Mouse (Mus musculus) G1E (cell line): ENCODE measurements around the gene Ppp1r15b.

Source experiments
- CTCF ChIP-seq: IDR thresholded peaks from 2 replicates; pipeline ENCODE4 v1.5.1; 2012; ENCODE audit warnings: low read depth, low read length, inconsistent platforms, mixed read lengths
- GATA1 ChIP-seq: IDR thresholded peaks from 2 replicates; pipeline ENCODE4 v1.6.1; 2012; ENCODE audit warnings: borderline replicate concordance, low read length, inconsistent platforms, mixed read lengths
- GATA2 ChIP-seq: IDR thresholded peaks from 2 replicates; pipeline ENCODE4 v1.6.1; 2012; ENCODE audit warnings: low read depth, low read length, inconsistent platforms, borderline replicate concordance
- POLR2AphosphoS5 ChIP-seq: IDR thresholded peaks from 2 replicates; pipeline ENCODE4 v1.6.1; 2012; ENCODE audit warnings: low read depth, low read length, inconsistent platforms; ENCODE audit not compliant: insufficient replicate concordance
- TAL1 ChIP-seq: conservative IDR thresholded peaks from 2 replicates; pipeline ENCODE4 v1.6.1; 2012; ENCODE audit warnings: low read depth, low read length, inconsistent platforms, mixed read lengths

- TF ChIP-seq GATA1 (no peak), GATA2 (no peak), CTCF (no peak), TAL1 (no peak), POLR2AphosphoS5 (no peak)
These were observed 28.8 kb upstream of the Ppp1r15b start for GRCm38 (mm10) chr1:133102108-133102507.
